Mouse (Mus musculus): ENCODE results near the gene Slc25a34. TPM values are rescaled to one million over a fixed set of nuclear protein-coding genes. Genes with fewer than 3 reads are reported as not detected.

The Slc25a34 gene
- polyA plus RNA-seq, 1 experiment = 0.19 TPM

DNA sequence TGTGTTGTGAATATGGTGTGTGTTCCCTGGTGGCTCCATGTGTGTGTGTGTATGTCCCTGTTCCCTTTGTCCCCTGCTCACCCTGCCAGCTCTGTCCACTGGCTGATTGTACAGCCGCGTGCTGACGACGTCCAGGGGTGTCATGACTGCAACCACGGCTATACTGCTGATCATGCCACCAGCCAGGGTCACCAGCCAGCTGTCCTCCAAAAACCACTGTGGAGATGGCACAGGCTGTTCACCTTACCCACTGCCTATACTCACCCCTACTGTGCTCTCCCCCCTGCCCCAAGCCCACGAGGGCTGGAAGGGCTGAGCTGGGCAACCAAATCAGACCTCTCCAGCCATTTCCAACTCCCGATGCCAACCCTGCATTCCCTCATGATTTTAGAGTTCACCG lies 2.3 kb downstream of the Slc25a34 start:
- Histone ChIP-seq H3K4me3 (ENCODE audit: insufficient read depth, low read length) (no peak overlapping the region), H3K27ac (ENCODE audit: insufficient read depth, low read length) (no peak overlapping the region), H3K4me1 (ENCODE audit: control insufficient read depth, insufficient read depth, low read length) (no peaks in the 10 kb centered on the region)
- no peak for TF ChIP-seq CTCF (IDR thresholded peaks at IDR 0.05; ENCODE audit: borderline replicate concordance, insufficient read depth, low read length)
- TF ChIP-seq POLR2A (IDR thresholded peaks at IDR 0.05; ENCODE audit: low read depth, low read length) = no peak

DNA sequence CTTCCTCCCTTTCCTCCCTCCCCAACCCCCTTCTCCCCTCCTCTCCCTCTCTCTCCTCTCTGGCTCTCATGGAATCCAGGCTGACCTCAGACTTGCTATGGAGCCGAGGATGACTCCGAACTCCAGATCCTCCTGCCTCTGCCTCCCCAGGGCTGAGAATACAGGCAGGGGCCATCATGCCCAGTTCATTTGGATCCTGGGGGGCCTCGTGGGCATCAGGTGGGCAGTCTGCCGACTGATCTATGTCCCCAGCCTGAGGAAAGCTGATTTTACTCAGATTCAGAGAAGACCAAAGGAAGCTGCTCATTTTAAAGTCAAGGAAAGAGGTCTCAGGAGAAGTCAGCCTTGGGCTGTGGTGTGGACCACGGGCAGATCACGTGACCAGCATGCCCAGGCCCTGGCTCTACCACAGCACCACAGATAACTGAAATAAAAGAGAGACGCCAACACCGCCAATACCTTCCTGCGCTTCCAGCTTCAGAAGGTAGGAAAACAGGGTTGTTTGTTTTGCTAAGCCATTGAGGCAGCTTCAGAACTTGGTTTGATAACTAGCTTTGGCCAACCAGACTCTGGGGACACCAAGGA lies 4.2 kb downstream of the Slc25a34 start:
- H3K27ac ChIP-seq (ENCODE audit: insufficient read depth, low read length) = no peak overlapping the region
- no peaks in the 10 kb centered on the region for H3K4me1 ChIP-seq (ENCODE audit: control insufficient read depth, insufficient read depth, low read length)
- no peak overlapping the region for H3K4me3 ChIP-seq (ENCODE audit: insufficient read depth, low read length)
- TF ChIP-seq CTCF (IDR thresholded peaks at IDR 0.05; ENCODE audit: borderline replicate concordance, insufficient read depth, low read length) = no peak
- no peak for TF ChIP-seq POLR2A (IDR thresholded peaks at IDR 0.05; ENCODE audit: low read depth, low read length)

DNA sequence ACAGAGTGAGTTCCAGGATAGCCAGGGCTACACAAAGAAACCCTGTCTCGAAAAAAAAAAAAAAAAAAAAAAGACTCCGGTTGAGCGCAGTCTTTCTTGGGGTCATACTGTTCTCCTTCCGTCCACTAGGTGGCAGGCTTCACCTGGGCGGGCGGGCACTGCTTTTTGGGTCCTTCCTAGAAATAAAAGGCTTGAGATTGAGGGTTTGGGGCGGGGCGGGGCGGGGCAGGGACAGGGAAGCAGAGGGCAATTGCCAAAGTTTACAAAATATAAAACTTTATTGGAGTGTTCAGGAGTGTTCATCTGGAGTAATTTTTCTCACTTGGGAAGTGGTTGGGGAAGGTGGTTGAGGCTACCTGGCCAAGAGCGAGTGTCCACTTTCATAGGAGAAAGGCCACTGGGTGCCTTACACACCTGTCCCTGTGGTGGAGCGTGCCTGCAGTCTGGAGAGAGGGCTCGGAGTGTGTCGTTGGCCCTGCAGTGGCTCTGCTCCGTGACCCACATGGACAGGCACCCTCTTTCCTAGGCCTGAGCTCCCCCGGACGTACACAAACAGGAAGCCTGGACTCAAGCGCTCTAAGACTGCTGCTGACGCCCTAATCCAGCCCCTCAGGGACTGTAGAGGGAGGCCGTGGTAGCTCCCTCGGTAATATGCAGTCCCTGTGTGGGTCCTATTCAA lies 4.9 kb downstream of the Slc25a34 start, which contains the start of gene Tmem82:
Tmem82 (minus strand) TSS at position 69 of the 679 bp plus-strand sequence.
- Histone ChIP-seq H3K4me3 (ENCODE audit: insufficient read depth, low read length) (no peak within 1 kb of the TSS), H3K4me1 (ENCODE audit: control insufficient read depth, insufficient read depth, low read length) (no peaks in the 10 kb centered on the region), H3K27ac (ENCODE audit: insufficient read depth, low read length) (no peak within 1 kb of the TSS)
- TF ChIP-seq CTCF (IDR thresholded peaks at IDR 0.05; ENCODE audit: borderline replicate concordance, insufficient read depth, low read length) (peak; percentile 71), POLR2A (IDR thresholded peaks at IDR 0.05; ENCODE audit: low read depth, low read length) (no peak)

DNA sequence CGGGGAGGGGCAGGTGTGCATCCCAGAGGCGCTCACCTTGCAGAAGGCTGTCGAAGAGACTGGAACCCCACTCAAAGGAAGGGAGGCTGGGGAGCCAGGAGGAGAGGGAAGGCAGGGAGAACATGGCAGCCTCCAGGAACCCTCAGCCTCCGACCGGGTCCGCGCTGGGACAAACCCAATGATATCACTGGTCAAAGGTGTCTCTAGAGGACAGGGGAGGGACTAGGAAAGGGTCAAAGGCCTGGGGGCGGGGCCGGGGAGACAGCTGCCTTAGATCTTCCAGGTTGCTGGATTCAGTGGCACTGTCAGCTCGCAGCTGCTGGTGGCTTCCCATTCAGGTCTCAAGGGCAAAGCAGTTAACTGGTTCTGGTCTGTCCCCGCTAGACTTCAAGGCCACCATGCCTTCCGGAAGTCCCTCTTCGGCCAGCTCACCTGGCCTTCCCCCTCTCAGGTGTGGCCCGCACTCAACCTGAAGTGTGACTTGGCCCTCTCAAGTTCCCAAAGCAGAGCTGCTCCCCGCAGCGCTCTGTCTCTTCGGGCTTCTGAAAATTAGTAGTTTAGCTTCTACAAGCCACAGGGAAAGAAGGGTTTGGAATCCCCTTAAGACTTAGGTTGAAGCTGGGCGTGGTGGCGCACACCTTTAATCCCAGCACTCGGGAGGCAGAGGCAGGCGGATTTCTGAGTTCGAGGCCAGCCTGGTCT lies 5.6 kb downstream of the Slc25a34 start:
- no peak overlapping the region for H3K4me3 ChIP-seq (ENCODE audit: insufficient read depth, low read length)
- H3K27ac ChIP-seq (ENCODE audit: insufficient read depth, low read length) = no peak overlapping the region
- no peaks in the 10 kb centered on the region for H3K4me1 ChIP-seq (ENCODE audit: control insufficient read depth, insufficient read depth, low read length)
- TF ChIP-seq POLR2A (IDR thresholded peaks at IDR 0.05; ENCODE audit: low read depth, low read length) (no peak), CTCF (IDR thresholded peaks at IDR 0.05; ENCODE audit: borderline replicate concordance, insufficient read depth, low read length) (no peak)

DNA sequence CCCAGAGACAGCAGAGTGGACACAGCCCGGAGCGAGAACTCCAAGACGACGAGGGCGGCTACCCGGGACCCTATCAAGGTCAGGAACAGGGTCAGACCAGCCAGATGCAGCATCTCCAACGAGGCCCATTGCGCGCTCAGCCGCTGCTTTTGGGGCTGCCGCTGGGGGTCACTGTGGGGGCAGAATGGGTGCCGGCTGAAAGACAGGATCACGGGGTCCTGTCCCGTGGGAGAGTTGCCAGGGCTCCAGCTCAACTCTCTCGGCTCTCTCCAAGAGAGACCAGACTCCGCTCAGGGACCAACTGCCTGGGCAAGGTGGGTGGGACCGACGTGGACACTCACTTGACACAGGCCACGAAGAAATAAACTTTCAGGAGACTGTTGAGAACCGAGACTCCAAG lies 6.3 kb downstream of the Slc25a34 start:
- no peak overlapping the region for H3K27ac ChIP-seq (ENCODE audit: insufficient read depth, low read length)
- TF ChIP-seq CTCF (IDR thresholded peaks at IDR 0.05; ENCODE audit: borderline replicate concordance, insufficient read depth, low read length) (peak; percentile 41; the same call in 1 of the 2 replicates), POLR2A (IDR thresholded peaks at IDR 0.05; ENCODE audit: low read depth, low read length) (no peak)
- no peak overlapping the region for H3K4me3 ChIP-seq (ENCODE audit: insufficient read depth, low read length)
- H3K4me1 ChIP-seq (ENCODE audit: control insufficient read depth, insufficient read depth, low read length) = no peaks in the 10 kb centered on the region

DNA sequence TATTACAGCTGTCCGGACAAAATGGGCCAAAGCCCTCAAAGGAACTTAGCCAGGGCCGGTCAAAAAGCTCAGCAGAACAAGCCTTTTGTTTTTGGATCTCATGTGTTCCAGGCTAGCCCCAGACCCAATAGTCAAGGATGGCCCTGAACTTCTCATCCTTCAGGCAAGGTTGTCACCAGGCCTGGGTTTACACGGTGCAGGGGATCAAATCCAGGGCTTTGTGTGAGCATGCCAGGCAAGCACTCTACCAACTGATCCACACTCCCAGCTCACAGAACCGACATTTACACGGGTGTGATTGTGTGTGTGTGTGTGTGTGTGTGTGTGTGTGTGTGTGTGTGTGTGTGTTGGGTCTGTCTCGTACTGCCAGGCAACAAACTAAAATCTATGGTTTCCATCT lies 6.8 kb downstream of the Slc25a34 start:
- H3K4me1 ChIP-seq (ENCODE audit: control insufficient read depth, insufficient read depth, low read length) = no peaks in the 10 kb centered on the region
- H3K27ac ChIP-seq (ENCODE audit: insufficient read depth, low read length) = no peak overlapping the region
- no peak overlapping the region for H3K4me3 ChIP-seq (ENCODE audit: insufficient read depth, low read length)
- TF ChIP-seq CTCF (IDR thresholded peaks at IDR 0.05; ENCODE audit: borderline replicate concordance, insufficient read depth, low read length) = no peak
- no peak for TF ChIP-seq POLR2A (IDR thresholded peaks at IDR 0.05; ENCODE audit: low read depth, low read length)

DNA sequence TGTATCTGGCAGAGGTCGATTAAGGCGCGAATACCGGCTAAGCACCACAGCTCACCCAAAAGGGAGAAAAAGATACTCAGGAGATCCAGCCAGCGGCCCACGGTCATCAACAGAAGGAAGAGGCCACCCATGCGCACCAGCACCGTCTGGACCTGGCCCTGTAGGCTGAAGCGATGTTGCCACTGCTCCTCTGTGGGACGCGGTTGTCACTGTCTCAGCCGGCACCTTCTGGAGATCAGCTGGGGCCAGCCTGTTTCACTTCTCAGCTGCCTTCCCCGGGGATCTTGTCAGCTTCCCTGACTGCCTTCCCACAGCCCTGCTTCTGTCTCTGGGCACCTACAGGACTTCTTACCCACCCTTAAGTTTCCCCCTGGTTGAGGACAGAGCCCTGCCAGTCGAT lies 8.7 kb downstream of the Slc25a34 start:
- Histone ChIP-seq H3K4me1 (ENCODE audit: control insufficient read depth, insufficient read depth, low read length) (0 out of 2 replicates have a peak, but pooled peaks cover under 1% of the 10 kb centered on the region), H3K4me3 (ENCODE audit: insufficient read depth, low read length) (no peak overlapping the region), H3K27ac (ENCODE audit: insufficient read depth, low read length) (no peak overlapping the region)
- TF ChIP-seq CTCF (IDR thresholded peaks at IDR 0.05; ENCODE audit: borderline replicate concordance, insufficient read depth, low read length) = no peak
- no peak for TF ChIP-seq POLR2A (IDR thresholded peaks at IDR 0.05; ENCODE audit: low read depth, low read length)

DNA sequence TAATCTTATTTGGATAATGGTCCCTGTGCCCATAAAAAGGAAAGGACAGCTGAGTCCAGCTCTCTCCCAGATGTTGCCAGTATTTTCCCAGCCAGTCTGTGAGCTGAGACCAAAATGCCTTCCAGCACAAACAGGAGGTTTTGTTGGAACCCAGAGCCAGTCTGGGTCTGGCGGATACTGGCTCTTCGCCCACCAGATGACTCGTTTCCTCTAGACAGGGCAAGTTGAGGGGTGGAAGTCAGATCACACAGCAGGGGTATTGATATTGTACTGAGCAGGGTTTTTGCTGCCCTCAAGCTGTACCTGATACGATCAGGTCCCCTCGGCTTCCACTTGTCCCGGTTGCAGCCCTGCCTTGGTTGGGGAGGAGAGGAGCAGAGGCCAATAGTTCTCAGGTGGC lies 14.1 kb downstream of the Slc25a34 start:
- TF ChIP-seq CTCF (IDR thresholded peaks at IDR 0.05; ENCODE audit: borderline replicate concordance, insufficient read depth, low read length) = no peak
- no peak for TF ChIP-seq POLR2A (IDR thresholded peaks at IDR 0.05; ENCODE audit: low read depth, low read length)
- H3K4me3 ChIP-seq (ENCODE audit: insufficient read depth, low read length) = no peak overlapping the region
- 0 out of 2 replicates have a peak, but pooled peaks cover 8% of the 10 kb centered on the region for H3K4me1 ChIP-seq (ENCODE audit: control insufficient read depth, insufficient read depth, low read length)
- H3K27ac ChIP-seq (ENCODE audit: insufficient read depth, low read length) = no peak overlapping the region

DNA sequence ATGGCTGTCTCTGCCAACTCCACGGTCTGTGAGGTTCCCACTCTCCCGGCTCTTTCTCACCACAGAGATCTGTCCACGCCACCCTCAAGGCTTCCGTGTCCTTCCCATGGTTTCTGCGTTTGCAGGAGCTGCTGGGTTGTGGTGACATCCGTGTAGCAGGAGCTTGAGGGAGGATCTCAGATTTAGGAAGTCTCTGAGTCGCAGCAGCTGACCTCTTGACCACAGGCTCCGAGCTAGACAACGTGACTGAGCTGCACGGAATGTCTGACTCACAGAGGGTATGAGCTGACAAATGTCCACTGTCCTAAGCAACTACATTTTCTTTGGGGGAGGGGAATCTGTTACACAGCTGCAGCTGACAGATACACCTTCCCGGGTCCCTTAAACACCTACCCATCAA lies 17.8 kb downstream of the Slc25a34 start, which contains the start of gene Fblim1:
Fblim1 (minus strand) TSS at position 236 of the 400 bp plus-strand sequence.
- H3K4me1 ChIP-seq (ENCODE audit: control insufficient read depth, insufficient read depth, low read length) = peaks cover 14% of the 10 kb centered on the region; the same call in 1 of the 2 replicates
- H3K27ac ChIP-seq (ENCODE audit: insufficient read depth, low read length) = no peak within 1 kb of the TSS
- TF ChIP-seq CTCF (IDR thresholded peaks at IDR 0.05; ENCODE audit: borderline replicate concordance, insufficient read depth, low read length) = no peak
- no peak for TF ChIP-seq POLR2A (IDR thresholded peaks at IDR 0.05; ENCODE audit: low read depth, low read length)
- H3K4me3 ChIP-seq (ENCODE audit: insufficient read depth, low read length) = no peak within 1 kb of the TSS
